In genomic region chr4:102856086-102856485, GRCm38 (mm10) we compare ENCODE assay signal across 10 mouse cellular contexts.
DNase-seq lines count a peak whose midpoint lies in the region; ATAC-seq and TF ChIP-seq lines count a peak whose summit lies in the region.
"Had no signal": no experiment of that assay in that cellular context is flagged by ENCODE, and none has a peak within 500 bp of the region (broad histone marks: within the 10 kb centered on the region; RNA-seq: fewer than 3 reads in every experiment).

No protein-coding gene starts in this region.

- no peaks in the 10 kb centered on the region for H3K27me3 ChIP-seq in lung, embryonic 15.5 days
- no peaks in the 10 kb centered on the region for H3K27me3 ChIP-seq in lung, postnatal 0 days (replicated peaks; ENCODE audit: insufficient read depth, low read length)
- no peaks in the 10 kb centered on the region for H3K27me3 ChIP-seq in kidney, embryonic 16.5 days (ENCODE audit: insufficient read depth, low read length)
- H3K27me3 ChIP-seq in intestine, postnatal 0 days (replicated peaks; ENCODE audit: control insufficient read depth, insufficient read depth, low read length), result no peaks in the 10 kb centered on the region

- no peaks in the 10 kb centered on the region for H3K4me1 ChIP-seq in lung, embryonic 15.5 days
- H3K4me1 ChIP-seq in lung, postnatal 0 days (ENCODE audit: insufficient read depth, low read depth, low read length), result no peaks in the 10 kb centered on the region
- H3K4me1 ChIP-seq in kidney, embryonic 16.5 days (ENCODE audit: insufficient read depth, low read length), result no peaks in the 10 kb centered on the region; the same call in 1 of the 2 replicates
- no peaks in the 10 kb centered on the region for H3K4me1 ChIP-seq in intestine, postnatal 0 days (replicated peaks; ENCODE audit: control insufficient read depth, insufficient read depth, low read length)

- 52% methylated on average over 7 of the region's 7 CpGs for WGBS in lung, embryonic 15.5 days
- 51% methylated on average over 7 of the region's 7 CpGs for WGBS in lung, postnatal 0 days
- 77% methylated on average over 7 of the region's 7 CpGs for WGBS in kidney, embryonic 16.5 days
- 56% methylated on average over 7 of the region's 7 CpGs for WGBS in intestine, postnatal 0 days

- ATAC-seq in lung, embryonic 15.5 days (ENCODE audit: borderline replicate concordance, extremely low read depth, low FRiP score, low TSS enrichment), result 0 out of 2 replicates have a peak, but pooled peaks have one; percentile 11
- ATAC-seq in lung, postnatal 0 days, result no peak
- ATAC-seq in kidney, embryonic 16.5 days (ENCODE audit: low FRiP score, low TSS enrichment), result no peak
- no peak for ATAC-seq in intestine, postnatal 0 days

- DNase-seq in embryo, embryonic 9.5 days (ENCODE audit: extremely low spot score), result peak; percentile 15
- DNase-seq in embryo, embryonic 10.5 days (ENCODE audit: low spot score), result no peak
- no peak for DNase-seq in lung, postnatal 0 days (ENCODE audit: low spot score)
- peak; percentile 20 to 31 for DNase-seq in layer of hippocampus, postnatal 25 days (ENCODE audit: extremely low spot score in 1 of 2, low spot score in 1 of 2)
- DNase-seq in right cerebral cortex, postnatal 14 days, result peak; percentile 28
- DNase-seq: adrenal gland, postnatal 14 days; cerebellum, postnatal 10 days had no signal

- TF ChIP-seq CTCF in lung, postnatal 0 days (IDR thresholded peaks at IDR 0.05), result no peak
- TF ChIP-seq CTCF in intestine, postnatal 0 days (IDR thresholded peaks at IDR 0.05; ENCODE audit: low read depth), result no peak

- no peak overlapping the region for H3K27ac ChIP-seq in lung, embryonic 15.5 days
- H3K27ac ChIP-seq in lung, postnatal 0 days (ENCODE audit: low read length), result no peak overlapping the region
- no peak overlapping the region for H3K27ac ChIP-seq in kidney, embryonic 16.5 days (ENCODE audit: low read length)
- no peak overlapping the region for H3K27ac ChIP-seq in intestine, postnatal 0 days (ENCODE audit: low read depth, low read length)

- H3K9me3 ChIP-seq in lung, embryonic 15.5 days, result no peaks in the 10 kb centered on the region
- H3K9me3 ChIP-seq in lung, postnatal 0 days (ENCODE audit: low read length), result no peaks in the 10 kb centered on the region
- H3K9me3 ChIP-seq in kidney, embryonic 16.5 days (ENCODE audit: low read length), result no peaks in the 10 kb centered on the region
- no peaks in the 10 kb centered on the region for H3K9me3 ChIP-seq in intestine, postnatal 0 days (ENCODE audit: control insufficient read depth)

- no peaks in the 10 kb centered on the region for H3K36me3 ChIP-seq in lung, embryonic 15.5 days
- H3K36me3 ChIP-seq in lung, postnatal 0 days (ENCODE audit: insufficient read depth, low read length), result no peaks in the 10 kb centered on the region
- no peaks in the 10 kb centered on the region for H3K36me3 ChIP-seq in kidney, embryonic 16.5 days (ENCODE audit: insufficient read depth, low read length)
- no peaks in the 10 kb centered on the region for H3K36me3 ChIP-seq in intestine, postnatal 0 days (ENCODE audit: control insufficient read depth, insufficient read depth)

- no peak for TF ChIP-seq EP300 in lung, postnatal 0 days (IDR thresholded peaks at IDR 0.05)

- no peak overlapping the region for H3K9ac ChIP-seq in lung, embryonic 15.5 days
- H3K9ac ChIP-seq in lung, postnatal 0 days (replicated peaks; ENCODE audit: low read depth), result no peak overlapping the region
- no peak overlapping the region for H3K9ac ChIP-seq in kidney, embryonic 16.5 days (replicated peaks; ENCODE audit: low read length)
- no peak overlapping the region for H3K9ac ChIP-seq in intestine, postnatal 0 days (ENCODE audit: low read depth, low read length)

- no peak overlapping the region for H3K4me2 ChIP-seq in lung, embryonic 15.5 days
- H3K4me2 ChIP-seq in lung, postnatal 0 days (replicated peaks; ENCODE audit: low read depth, low read length), result no peak overlapping the region
- H3K4me2 ChIP-seq in kidney, embryonic 16.5 days (replicated peaks; ENCODE audit: low read depth, low read length), result no peak overlapping the region
- no peak overlapping the region for H3K4me2 ChIP-seq in intestine, postnatal 0 days (replicated peaks; ENCODE audit: low read depth)

- no peak overlapping the region for H3K4me3 ChIP-seq in lung, embryonic 15.5 days
- no peak overlapping the region for H3K4me3 ChIP-seq in lung, postnatal 0 days (ENCODE audit: low read depth, low read length)
- no peak overlapping the region for H3K4me3 ChIP-seq in kidney, embryonic 16.5 days (ENCODE audit: low read length)
- no peak overlapping the region for H3K4me3 ChIP-seq in intestine, postnatal 0 days (ENCODE audit: low read depth, low read length)

Comparison
In these comparisons a context has a peak if more than half of its experiments do, and no peak if none do; other contexts are left out.
1. DNase-seq: peak in embryo, embryonic 9.5 days (single experiment), layer of hippocampus, postnatal 25 days (2 of 2) and right cerebral cortex, postnatal 14 days (single experiment); none in embryo, embryonic 10.5 days (single experiment) and lung, postnatal 0 days (single experiment).